Mouse (Mus musculus): ENCODE results near the gene Ccnl2. TPM values are rescaled to one million over a fixed set of nuclear protein-coding genes. Genes with fewer than 3 reads are reported as not detected.
A peak's percentile ranks its signal among the peaks of the same experiment; 100 is the strongest.

Ccnl2 gene
- polyA plus RNA-seq, 1 experiment = 112 TPM

- peaks cover 9% of the 10 kb centered on the region for H3K4me1 ChIP-seq (ENCODE audit: control insufficient read depth, insufficient read depth, low read length)
- TF ChIP-seq POLR2A (IDR thresholded peaks at IDR 0.05; ENCODE audit: extremely low read depth, insufficient read depth, low read length) (no peak), CTCF (IDR thresholded peaks at IDR 0.05; ENCODE audit: extremely low read depth, insufficient read depth, low read length) (no peak)
- peak overlapping the region; percentile 31; the same call in 1 of the 2 replicates for H3K4me3 ChIP-seq (ENCODE audit: insufficient read depth, low read length)
- H3K27ac ChIP-seq (ENCODE audit: insufficient read depth, low read length) = peak overlapping the region; percentile 61
These were observed 37.1 kb upstream of the Ccnl2 start for GRCm38 (mm10) chr4:155774971-155775740.

- Histone ChIP-seq H3K27ac (ENCODE audit: insufficient read depth, low read length) (peak overlapping the region; percentile 52), H3K4me1 (ENCODE audit: control insufficient read depth, insufficient read depth, low read length) (peaks cover 9% of the 10 kb centered on the region)
- TF ChIP-seq POLR2A (IDR thresholded peaks at IDR 0.05; ENCODE audit: extremely low read depth, insufficient read depth, low read length) (no peak), CTCF (IDR thresholded peaks at IDR 0.05; ENCODE audit: extremely low read depth, insufficient read depth, low read length) (no peak)
These were observed 36.4 kb upstream of the Ccnl2 start for GRCm38 (mm10) chr4:155775855-155776254.

GRCm38 (mm10) chr4:155776704-155777335, 35.5 kb upstream of the Ccnl2 start:
- Histone ChIP-seq H3K4me1 (ENCODE audit: control insufficient read depth, insufficient read depth, low read length) (peaks cover 9% of the 10 kb centered on the region), H3K4me3 (ENCODE audit: insufficient read depth, low read length) (no peak overlapping the region), H3K27ac (ENCODE audit: insufficient read depth, low read length) (peak overlapping the region; percentile 82)
- TF ChIP-seq CTCF (IDR thresholded peaks at IDR 0.05; ENCODE audit: extremely low read depth, insufficient read depth, low read length) (no peak), POLR2A (IDR thresholded peaks at IDR 0.05; ENCODE audit: extremely low read depth, insufficient read depth, low read length) (no peak)

More at GRCm38 (mm10) chr4:155775855-155776254, 36.4 kb upstream of the Ccnl2 start:
- no peak overlapping the region for H3K4me3 ChIP-seq (ENCODE audit: insufficient read depth, low read length)

GRCm38 (mm10) chr4:155777816-155778215, 34.5 kb upstream of the Ccnl2 start:
- Histone ChIP-seq H3K27ac (ENCODE audit: insufficient read depth, low read length) (peak overlapping the region; percentile 54), H3K4me3 (ENCODE audit: insufficient read depth, low read length) (no peak overlapping the region), H3K4me1 (ENCODE audit: control insufficient read depth, insufficient read depth, low read length) (peaks cover 9% of the 10 kb centered on the region)
- TF ChIP-seq POLR2A (IDR thresholded peaks at IDR 0.05; ENCODE audit: extremely low read depth, insufficient read depth, low read length) = no peak
- no peak for TF ChIP-seq CTCF (IDR thresholded peaks at IDR 0.05; ENCODE audit: extremely low read depth, insufficient read depth, low read length)

GRCm38 (mm10) chr4:155779498-155779897, 32.8 kb upstream of the Ccnl2 start:
- no peak overlapping the region for H3K4me3 ChIP-seq (ENCODE audit: insufficient read depth, low read length)
- H3K27ac ChIP-seq (ENCODE audit: insufficient read depth, low read length) = no peak overlapping the region
- H3K4me1 ChIP-seq (ENCODE audit: control insufficient read depth, insufficient read depth, low read length) = peaks cover 9% of the 10 kb centered on the region
- TF ChIP-seq CTCF (IDR thresholded peaks at IDR 0.05; ENCODE audit: extremely low read depth, insufficient read depth, low read length) = no peak
- TF ChIP-seq POLR2A (IDR thresholded peaks at IDR 0.05; ENCODE audit: extremely low read depth, insufficient read depth, low read length) = no peak

GRCm38 (mm10) chr4:155780895-155781294, 31.4 kb upstream of the Ccnl2 start:
- Histone ChIP-seq H3K27ac (ENCODE audit: insufficient read depth, low read length) (0 out of 2 replicates have a peak overlapping the region, but pooled peaks have one; percentile 22), H3K4me1 (ENCODE audit: control insufficient read depth, insufficient read depth, low read length) (peaks cover 5% of the 10 kb centered on the region), H3K4me3 (ENCODE audit: insufficient read depth, low read length) (no peak overlapping the region; the same call in 1 of the 2 replicates)
- TF ChIP-seq POLR2A (IDR thresholded peaks at IDR 0.05; ENCODE audit: extremely low read depth, insufficient read depth, low read length) (no peak), CTCF (IDR thresholded peaks at IDR 0.05; ENCODE audit: extremely low read depth, insufficient read depth, low read length) (no peak)

GRCm38 (mm10) chr4:155783486-155784080, 28.7 kb upstream of the Ccnl2 start:
- Histone ChIP-seq H3K4me3 (ENCODE audit: insufficient read depth, low read length) (peak overlapping the region; percentile 57), H3K27ac (ENCODE audit: insufficient read depth, low read length) (peak overlapping the region; percentile 82), H3K4me1 (ENCODE audit: control insufficient read depth, insufficient read depth, low read length) (no peaks in the 10 kb centered on the region)
- TF ChIP-seq POLR2A (IDR thresholded peaks at IDR 0.05; ENCODE audit: extremely low read depth, insufficient read depth, low read length) (no peak), CTCF (IDR thresholded peaks at IDR 0.05; ENCODE audit: extremely low read depth, insufficient read depth, low read length) (no peak)

- peak overlapping the region; percentile 57 for H3K4me3 ChIP-seq (ENCODE audit: insufficient read depth, low read length)
- peak overlapping the region; percentile 82 for H3K27ac ChIP-seq (ENCODE audit: insufficient read depth, low read length)
- H3K4me1 ChIP-seq (ENCODE audit: control insufficient read depth, insufficient read depth, low read length) = no peaks in the 10 kb centered on the region
- TF ChIP-seq POLR2A (IDR thresholded peaks at IDR 0.05; ENCODE audit: extremely low read depth, insufficient read depth, low read length) = 0 out of 2 replicates have a peak, but pooled peaks have one; percentile 14
- TF ChIP-seq CTCF (IDR thresholded peaks at IDR 0.05; ENCODE audit: extremely low read depth, insufficient read depth, low read length) = peak; percentile 68
These were observed 28.1 kb upstream of the Ccnl2 start for GRCm38 (mm10) chr4:155784081-155784701.

- no peak for TF ChIP-seq POLR2A (IDR thresholded peaks at IDR 0.05; ENCODE audit: extremely low read depth, insufficient read depth, low read length)
- TF ChIP-seq CTCF (IDR thresholded peaks at IDR 0.05; ENCODE audit: extremely low read depth, insufficient read depth, low read length) = no peak
- Histone ChIP-seq H3K4me1 (ENCODE audit: control insufficient read depth, insufficient read depth, low read length) (no peaks in the 10 kb centered on the region), H3K4me3 (ENCODE audit: insufficient read depth, low read length) (peak overlapping the region; percentile 12), H3K27ac (ENCODE audit: insufficient read depth, low read length) (peak overlapping the region; percentile 95)
These were observed 27.0 kb upstream of the Ccnl2 start for GRCm38 (mm10) chr4:155785246-155785645.

Data from cortical plate, adult 2 months (tissue).